Mouse (Mus musculus): ENCODE measurements around the gene Ccdc162. TPM values are rescaled to one million over a fixed set of nuclear protein-coding genes. Genes with fewer than 3 reads are reported as not detected.
"Not testable (repeated sequence)": the region's sequence is repeated elsewhere in the genome, so short reads cannot be mapped to it uniquely, and the experiment has no call there.

The Ccdc162 gene
- total RNA-seq, 2 experiments from 2014 or later: 1.3 TPM

GRCm38 (mm10) chr10:41697040-41697439 is 19.4 kb downstream of the Ccdc162 start:
- no peak for DNase-seq

- no peak for DNase-seq
Measured at GRCm38 (mm10) chr10:41690978-41691377, 25.5 kb downstream of the Ccdc162 start.

- DNase-seq: peak; percentile 59
Measured at GRCm38 (mm10) chr10:41689941-41690887, 26.2 kb downstream of the Ccdc162 start.

- no peak for DNase-seq
Measured at GRCm38 (mm10) chr10:41684548-41684996, 31.9 kb downstream of the Ccdc162 start.

GRCm38 (mm10) chr10:41682546-41683393 is 33.7 kb downstream of the Ccdc162 start:
- peak; percentile 85 for DNase-seq

- DNase-seq: peak; percentile 68
Measured at GRCm38 (mm10) chr10:41678746-41679360, 37.6 kb downstream of the Ccdc162 start.

GRCm38 (mm10) chr10:41677396-41677795 is 39.0 kb downstream of the Ccdc162 start:
- DNase-seq: no peak

- no peak for DNase-seq
Measured at GRCm38 (mm10) chr10:41676661-41677061, 39.8 kb downstream of the Ccdc162 start.

GRCm38 (mm10) chr10:41675842-41676571 is 40.4 kb downstream of the Ccdc162 start:
- DNase-seq: no peak

- DNase-seq: no peak
Measured at GRCm38 (mm10) chr10:41675243-41675642, 41.2 kb downstream of the Ccdc162 start.

GRCm38 (mm10) chr10:41674362-41674761 is 42.1 kb downstream of the Ccdc162 start:
- no peak for DNase-seq

- no peak for DNase-seq
Measured at GRCm38 (mm10) chr10:41670196-41670595, 46.2 kb downstream of the Ccdc162 start.

- no peak for DNase-seq
Measured at GRCm38 (mm10) chr10:41665498-41665897, 50.9 kb downstream of the Ccdc162 start.

GRCm38 (mm10) chr10:41659671-41660070 is 56.8 kb downstream of the Ccdc162 start:
- DNase-seq: not testable (repeated sequence)

- not testable (repeated sequence) for DNase-seq
Measured at GRCm38 (mm10) chr10:41655684-41656083, 60.8 kb downstream of the Ccdc162 start.

GRCm38 (mm10) chr10:41652988-41653387 is 63.4 kb downstream of the Ccdc162 start:
- DNase-seq: no peak

GRCm38 (mm10) chr10:41652094-41652775 is 64.2 kb downstream of the Ccdc162 start:
- no peak for DNase-seq

GRCm38 (mm10) chr10:41651532-41651931 is 64.9 kb downstream of the Ccdc162 start:
- no peak for DNase-seq

- DNase-seq: no peak
Measured at GRCm38 (mm10) chr10:41649186-41649585, 67.2 kb downstream of the Ccdc162 start.

GRCm38 (mm10) chr10:41638776-41639175 is 77.7 kb downstream of the Ccdc162 start:
- no peak for DNase-seq
